Mouse (Mus musculus): Measurements from ENCODE around the gene Rps18.
"Not testable (repeated sequence)": the region's sequence is repeated elsewhere in the genome, so short reads cannot be mapped to it uniquely, and the experiment has no call there.

Rps18 gene

DNA sequence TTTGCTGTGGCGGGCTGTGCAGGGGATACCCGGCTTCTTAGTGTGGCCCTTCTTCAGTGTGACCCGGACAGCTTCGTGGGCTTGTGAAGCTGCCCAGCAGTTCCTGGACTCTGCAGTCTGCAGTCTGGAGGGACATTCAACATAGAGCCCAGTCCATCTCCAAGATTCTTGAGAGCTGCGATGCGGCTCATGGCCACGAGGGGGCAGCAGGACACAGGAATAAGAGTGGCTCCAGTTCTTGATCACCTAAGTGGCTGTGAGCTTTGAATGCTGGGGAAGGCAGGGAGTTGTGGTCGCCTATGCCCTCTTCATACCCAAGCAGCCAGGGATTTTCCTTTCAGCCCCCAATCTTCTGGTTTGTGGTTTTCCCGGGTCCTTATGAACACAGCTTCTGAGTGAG, 12.7 kb upstream of the Rps18 start:
- peak; percentile 74 for DNase-seq

DNA sequence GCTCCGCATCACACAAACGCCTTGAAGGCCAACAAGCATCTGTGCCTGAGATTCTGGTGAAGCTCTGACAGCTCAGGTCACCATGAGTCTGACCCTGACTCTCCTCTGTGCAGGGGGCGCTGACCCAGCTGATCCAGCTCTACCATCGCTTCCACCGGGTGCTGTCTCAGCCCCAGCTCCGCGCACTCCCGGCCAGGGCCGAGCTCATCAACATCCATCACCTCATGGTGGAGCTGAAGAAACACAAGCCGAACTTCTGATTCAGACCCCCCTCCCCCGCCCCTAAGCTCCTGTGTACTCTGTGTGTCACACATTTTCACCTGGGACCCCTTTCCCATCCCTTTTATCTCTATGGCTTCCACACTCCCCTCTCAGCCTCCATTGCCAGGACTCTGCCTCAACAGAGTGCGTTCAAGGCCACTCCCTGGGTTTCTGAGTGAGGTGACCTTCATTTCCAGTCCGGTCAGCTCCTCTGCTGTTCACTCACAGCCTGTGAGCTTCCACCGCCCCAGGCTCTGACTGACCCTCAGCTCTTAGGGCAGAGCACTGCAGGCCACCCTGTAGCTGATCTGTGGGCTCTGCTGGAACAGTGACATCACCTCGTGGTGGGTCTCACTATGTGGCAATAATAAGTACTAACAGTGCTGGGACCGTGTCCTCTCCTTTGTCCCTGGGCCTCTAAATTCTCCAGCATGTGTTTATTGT, 10.2 kb upstream of the Rps18 start:
- DNase-seq = no peak

DNA sequence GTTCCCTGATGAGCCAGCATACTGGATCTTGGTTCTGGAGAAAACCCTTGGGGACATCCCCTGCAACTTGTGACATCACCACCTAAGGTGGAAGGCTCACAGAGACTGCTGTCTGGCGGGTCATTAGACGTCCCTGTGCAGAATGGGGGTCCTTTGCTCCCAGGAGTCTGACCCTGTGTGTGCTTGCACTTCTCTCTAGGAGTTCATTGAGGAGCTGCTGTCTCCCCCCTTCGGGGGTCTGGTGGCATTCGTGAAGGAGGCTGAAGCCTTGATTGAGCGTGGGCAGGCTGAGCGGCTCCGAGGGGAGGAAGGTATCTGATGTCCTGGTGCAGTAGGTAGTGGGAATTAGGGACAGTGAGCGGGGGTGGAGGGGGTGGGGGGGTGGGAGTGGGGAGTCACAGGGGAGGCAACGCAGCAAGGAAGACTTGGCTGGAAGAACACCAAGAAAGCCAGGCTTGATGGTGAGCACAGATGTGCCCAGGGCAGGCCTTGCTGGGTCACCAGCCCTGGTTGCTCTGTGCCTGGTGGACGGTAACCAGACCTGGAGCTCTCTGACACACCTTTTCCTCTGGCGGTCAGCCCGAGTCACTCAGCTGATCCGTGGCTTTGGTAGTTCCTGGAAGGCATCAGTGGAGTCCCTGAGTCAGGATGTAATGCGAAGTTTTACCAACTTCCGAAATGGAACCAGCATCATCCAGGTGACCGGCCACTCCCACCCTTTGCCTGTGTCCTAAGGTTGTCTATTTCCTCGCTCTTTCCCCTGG, 9.5 kb upstream of the Rps18 start:
- DNase-seq = no peak

DNA sequence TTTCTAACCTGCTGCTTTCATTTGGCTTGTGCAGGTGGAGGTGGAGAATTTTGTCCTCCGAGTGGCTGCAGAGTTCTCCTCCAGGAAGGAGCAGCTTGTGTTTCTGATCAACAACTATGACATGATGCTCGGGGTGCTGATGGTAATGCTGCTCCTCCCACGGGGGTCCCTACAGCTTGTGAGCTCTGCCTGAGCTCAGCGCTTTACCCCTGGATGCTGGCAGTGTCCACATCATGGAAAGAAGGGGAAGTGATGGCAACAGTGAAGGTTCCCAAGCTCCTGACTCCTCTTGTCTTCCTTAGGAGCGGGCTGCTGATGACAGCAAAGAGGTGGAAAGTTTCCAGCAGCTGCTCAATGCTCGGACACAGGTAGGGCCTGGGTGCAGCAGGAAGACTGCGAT, 7.1 kb upstream of the Rps18 start:
- DNase-seq = no peak

DNA sequence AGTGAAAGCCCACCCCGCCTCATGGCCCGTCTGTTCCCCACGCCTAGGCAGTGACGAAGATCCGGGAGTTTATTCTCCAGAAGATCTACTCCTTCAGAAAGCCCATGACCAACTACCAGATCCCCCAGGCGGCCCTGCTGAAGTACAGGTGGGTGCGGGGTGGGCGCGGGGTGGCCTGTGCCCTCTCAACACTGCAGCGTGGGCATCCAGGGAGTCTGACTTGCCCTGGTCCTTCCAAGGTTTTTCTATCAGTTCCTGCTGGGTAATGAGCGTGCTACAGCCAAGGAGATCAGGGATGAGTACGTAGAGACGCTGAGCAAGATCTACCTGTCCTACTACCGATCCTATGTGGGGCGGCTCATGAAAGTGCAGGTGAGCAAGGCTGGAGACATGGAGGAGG, 4.1 kb upstream of the Rps18 start:
- DNase-seq = no peak

DNA sequence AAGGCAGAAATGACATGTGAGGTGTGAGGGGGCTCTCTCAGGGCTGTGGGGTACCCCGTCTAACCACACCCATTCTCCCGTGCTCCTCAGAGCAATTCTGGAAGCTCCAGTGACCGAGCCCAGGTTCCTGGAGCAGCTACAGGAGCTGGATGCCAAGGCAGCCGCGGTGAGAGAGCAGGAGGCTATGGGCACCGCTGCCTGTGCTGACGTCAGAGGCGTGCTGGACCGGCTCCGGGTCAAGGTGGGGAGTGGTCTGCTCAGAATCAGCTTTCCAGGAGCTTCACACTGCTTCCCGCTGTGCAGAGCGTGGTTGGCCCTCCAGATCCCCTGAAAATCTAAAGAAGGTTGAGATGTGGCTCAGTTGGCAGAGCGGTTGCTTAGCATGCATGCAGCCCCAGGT, 3.3 kb upstream of the Rps18 start:
- no peak for DNase-seq

DNA sequence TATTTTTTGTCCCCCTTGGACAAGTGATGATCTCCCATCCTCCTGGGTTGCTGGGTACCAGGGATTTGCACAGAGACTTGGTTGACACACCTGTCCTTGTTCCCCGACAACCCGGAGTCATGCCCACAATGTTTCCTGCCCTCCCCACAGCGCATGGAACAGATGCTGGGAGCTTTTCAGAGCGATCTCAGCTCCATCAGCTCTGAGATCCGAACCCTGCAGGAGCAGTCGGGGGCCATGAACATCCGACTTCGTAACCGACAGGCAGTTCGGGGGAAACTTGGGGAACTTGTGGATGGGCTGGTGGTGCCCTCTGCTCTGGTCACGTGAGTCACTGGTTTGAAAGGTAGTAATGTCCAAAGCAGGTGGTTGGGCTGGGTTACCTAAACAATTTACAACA, 2.6 kb upstream of the Rps18 start:
- DNase-seq = no peak

DNA sequence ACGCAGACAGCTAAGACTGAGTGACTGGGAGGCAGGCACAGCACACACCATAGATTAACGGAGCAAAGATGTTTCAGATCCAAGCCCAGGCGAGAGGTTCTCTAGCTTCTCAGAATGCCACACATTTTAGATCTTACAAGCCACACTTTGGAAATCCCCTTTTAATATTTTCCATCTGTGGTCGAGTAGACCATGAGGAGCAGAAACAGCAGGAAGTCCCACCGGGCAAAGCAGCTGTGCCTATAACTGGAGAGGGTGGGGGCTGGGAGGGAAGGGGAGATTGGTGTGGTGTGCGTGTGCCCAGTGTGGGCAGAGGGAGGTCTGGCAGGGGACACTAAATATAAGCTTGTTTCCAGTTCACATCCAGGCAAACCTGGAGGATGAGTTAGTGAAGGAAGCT, 1.7 kb upstream of the Rps18 start:
- DNase-seq = no peak

DNA sequence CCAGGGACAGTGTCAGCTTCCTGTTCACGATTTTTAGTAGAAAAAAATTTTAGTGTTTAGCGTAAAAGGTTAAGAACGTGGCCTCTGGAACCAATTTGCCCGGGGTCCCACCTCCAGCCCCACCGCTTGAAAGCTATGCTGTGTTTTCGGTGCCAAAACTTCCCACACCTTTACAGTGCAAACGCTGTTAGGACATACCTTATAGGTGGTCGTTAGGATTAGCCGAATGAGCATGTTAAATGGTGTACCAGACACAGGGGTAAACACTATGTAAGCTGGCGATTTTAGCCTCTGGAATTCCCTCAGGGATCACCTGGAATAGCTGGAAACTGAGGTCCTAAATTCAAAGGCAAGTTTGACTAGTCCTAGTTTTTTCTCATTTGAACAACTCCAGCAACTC, 535 bp upstream of the Rps18 start:
- no peak for DNase-seq

DNA sequence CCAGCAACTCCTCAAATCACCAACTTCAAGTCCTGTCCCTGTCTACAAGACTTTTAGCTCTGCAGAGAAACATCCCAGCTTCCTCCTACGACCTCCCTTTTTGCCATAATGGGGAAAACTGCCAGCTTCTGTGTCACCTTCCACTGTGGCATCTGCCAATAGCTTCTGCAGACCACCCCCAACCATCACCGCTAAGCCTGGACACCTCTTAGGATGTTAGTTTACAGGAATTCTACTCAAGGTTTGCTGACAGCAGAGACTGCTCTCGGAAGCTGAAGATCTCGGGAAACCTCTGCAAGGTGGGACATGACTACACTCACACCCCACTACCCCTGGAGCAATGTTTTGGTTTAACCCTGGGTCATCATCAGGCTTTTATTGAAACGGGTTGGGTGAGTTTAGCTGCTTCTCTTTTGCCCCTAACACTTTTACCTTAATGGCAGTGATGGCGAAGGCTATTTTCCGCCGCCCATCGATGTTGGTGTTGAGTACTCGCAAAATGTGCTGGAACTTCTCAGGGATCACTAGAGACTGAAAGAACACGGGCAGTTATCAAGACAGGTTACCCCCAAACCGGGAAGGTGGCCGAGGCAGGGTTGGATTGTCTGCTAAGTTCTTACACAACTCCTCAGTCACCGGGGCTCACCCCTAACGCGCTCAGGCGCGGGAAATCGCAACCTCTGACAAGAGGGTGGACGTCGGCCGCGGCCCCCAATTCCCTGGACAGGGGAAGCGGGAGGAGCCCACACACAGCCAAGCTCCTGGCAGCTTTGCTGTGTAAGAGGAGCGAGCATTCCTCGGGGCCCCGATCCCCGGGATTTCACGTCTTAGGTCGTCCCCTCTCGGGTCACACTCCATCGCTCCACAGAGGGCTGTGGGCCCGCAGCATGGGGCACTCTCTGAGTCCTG, 901 bp downstream of the Rps18 start:
- DNase-seq = no peak

DNA sequence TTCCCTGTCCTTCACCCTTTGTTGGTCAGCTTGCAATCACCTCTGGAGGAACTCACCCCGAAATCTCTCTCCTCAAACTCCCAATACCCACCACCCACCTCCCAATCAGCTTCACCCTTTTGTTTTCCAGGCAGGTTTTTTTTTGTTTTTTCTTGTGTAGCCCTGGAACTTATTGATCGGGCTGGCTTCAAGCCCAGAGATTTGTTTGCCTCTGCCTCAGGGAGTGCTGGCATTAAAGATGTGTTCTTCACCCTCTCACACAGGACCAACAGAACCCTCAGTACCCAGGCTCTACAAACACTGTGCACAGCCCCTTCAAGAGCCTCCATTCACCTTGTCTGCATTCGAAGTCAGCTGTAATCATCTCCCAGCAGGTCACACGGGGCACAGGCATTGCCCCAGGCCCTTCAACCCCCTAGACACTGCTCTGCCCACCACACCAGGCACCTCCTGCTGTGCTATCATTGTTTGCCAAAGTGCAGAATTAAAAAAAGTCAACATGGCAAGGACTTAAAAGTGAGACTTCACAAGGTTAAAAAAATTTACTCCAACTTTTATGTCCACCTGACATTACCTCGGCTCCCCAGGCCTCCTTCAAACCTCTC, 1.7 kb downstream of the Rps18 start:
- DNase-seq = no peak

DNA sequence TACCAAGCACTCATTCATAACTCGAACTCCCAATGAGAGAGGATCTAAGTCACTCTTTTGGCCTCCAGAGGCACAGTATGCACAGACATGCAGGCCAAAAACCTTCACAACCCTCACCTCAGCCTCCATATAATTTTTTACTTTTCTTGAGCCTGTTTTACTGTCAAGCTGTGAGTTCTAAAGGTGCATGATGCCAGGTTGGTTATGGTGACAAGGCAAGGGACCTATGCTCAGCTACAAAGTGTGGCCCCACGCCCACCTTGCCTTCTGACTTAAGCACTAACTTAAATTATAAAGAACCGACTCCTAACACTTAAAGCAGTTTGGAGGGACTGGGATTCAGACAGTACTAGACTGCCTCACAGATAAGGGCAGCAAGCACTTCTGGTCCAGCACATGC, 2.5 kb downstream of the Rps18 start:
- DNase-seq = no peak

DNA sequence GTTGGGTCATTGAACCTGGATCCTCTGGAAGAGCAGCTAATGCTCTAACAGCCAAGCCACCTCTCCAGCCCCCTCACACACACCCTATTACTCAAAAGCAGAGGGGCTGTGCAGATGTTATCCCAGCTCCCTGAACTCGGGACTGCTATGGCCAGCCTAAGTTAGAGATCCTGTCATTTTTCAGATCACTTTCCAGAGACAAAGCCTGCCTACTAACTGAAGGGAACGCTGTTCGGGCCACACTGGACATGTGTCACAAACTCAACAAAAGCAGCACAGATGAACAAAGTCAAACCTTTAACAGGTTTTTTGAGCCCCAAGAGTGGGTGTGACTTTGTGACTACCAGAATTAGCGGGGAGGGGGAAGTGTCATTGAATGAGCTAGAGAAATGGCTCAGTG, 2.9 kb downstream of the Rps18 start:
- DNase-seq = no peak

DNA sequence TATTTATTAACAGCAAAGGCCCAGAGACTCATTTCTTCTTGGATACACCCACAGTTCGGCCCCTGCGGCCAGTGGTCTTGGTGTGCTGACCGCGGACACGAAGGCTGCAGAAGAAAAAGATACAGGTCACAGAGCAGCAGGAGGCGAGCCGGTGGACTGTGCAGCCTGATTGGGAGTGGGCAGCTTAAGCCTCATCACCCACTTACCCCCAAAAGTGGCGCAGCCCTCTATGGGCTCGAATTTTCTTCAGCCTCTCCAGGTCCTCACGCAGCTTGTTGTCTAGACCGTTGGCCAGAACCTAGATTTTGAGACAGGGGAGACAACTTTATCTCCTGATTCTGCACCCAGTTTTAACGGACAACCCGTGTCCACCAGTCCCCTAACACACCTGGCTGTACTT, 3.8 kb downstream of the Rps18 start:
- not testable (repeated sequence) for DNase-seq

DNA sequence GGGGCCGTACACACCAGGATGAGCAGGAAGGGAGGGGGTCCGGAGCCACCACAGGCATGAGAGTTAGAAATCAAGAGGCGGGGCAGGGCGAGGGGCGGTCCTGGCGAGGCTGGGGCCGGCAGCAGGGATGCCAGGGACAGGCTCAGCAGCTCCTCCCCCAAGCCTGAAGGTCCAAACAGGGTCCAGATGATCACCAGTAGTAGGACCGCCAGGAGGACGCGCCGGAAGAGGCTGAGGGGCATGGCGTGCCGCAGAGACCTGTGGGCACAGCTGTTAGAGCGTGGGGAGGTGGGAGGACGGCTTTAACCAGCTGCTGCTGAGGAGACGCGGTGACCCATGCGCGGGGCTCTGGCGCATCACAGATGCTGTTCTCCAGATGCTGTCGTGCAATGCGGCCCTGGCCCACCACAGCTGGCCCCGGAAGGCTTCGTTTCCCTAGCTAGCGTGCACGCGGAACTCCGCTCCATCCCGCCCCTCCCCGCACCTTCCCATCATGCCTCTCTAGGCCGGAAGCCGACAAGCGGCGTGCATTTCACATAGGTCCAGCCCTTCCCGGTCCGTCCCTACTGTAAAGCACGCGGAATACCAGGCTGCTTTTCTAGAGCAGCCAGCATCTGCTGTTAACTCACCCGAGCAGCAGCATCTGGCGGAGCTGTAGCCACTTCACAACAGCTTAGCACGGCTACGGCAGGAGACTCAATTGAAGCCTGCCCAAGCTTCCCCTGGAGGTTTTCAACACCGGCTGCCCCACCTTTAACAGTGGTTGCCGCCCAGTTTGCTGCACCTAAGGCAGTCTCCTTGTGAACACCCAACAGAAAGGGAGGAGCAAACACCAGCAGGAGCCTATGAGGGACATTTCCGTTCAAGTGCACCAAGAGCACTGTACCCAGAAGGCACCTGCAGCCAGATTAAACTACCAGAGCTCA, 4.5 kb downstream of the Rps18 start, which contains the start of gene B3galt4:
B3galt4 (minus strand) TSS at position 468 of the 926 bp plus-strand sequence.
- DNase-seq = peak; percentile 54

DNA sequence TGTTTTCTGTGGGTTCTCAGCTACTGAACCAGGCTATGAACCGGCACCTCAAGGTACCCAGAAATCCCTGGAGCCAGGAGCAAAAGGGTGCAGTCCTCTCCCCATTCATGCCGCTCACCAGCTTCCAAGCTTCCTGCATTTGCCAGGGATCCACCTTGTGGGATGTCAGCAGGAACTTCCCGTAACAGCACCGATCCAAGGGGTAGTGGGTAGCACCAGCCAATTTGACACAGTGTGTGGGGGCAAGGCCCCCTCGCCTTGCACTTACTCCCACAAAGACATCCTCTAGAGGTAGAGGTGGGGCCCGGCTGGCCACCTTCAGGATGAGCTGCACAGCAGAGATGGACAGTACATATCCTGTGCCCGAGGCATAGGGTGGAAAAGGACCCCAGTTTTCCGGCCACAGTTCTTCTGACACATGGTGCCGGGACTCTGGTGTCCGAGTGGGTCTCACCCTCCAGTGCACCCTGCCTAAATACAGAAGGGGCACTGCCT, 5.6 kb downstream of the Rps18 start:
- peak; percentile 23 for DNase-seq

DNA sequence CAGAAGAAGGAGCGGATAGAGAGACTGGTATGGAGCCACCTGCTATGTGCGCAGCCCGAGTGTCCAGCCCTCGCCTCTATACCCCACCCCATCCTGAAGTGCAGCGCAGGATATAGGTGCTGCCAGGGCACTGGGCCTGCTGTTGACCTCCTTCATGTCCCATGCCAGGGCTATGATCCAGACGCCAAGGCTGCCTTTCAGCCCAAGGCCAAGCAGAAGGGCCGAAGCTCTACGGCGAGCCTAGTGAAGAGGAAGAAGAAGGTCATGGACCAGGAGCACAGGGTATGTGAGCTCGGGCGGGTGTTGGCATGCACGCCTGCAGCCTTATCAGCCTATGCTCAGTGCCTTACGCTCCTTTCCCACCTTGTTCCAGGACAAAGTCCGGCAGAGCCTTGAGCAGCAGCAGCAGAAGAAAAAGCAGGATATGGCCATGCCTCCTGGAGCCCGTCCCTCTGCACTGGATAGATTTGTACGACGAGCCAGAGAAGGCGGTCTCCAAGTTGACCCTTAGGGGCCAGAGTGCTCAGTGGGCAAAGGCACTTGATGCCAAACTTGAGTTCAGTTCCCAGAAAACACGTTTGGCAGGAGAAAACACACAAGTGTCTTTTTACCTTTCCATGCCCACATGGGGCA, 6.8 kb downstream of the Rps18 start:
- peak; percentile 13 for DNase-seq

DNA sequence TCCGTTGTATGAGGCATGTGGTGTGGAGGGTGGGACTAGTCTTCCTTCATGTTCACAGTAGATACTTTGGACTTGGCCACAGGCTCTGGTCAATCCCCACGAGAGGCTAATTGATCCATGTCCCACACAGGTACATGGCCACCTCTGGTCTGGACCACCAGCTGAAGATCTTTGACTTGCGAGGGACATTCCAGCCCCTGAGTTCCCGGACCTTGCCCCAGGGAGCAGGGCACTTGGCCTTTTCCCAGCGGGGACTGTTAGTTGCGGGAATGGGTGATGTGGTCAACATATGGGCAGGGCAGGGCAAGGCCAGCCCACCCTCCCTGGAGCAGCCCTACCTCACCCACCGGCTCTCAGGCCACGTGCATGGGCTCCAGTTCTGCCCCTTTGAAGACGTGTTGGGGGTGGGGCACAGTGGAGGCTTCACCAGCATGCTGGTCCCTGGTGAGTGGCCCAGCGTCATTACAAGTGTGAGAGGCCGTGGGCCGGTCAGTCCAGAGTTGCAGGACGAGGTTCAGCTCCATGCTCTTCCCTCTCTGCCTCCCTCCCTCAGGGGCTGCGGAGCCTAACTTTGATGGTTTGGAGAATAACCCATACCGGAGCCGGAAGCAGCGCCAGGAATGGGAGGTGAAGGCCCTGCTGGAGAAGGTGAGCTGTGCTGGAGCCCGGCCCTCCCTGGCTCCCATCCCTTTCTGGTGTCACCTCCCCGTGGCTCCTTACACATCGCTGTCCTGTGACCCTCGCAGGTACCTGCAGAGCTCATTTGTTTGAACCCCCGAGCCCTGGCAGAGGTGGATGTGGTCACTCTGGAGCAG, 7.5 kb downstream of the Rps18 start:
- peak; percentile 21 for DNase-seq

DNA sequence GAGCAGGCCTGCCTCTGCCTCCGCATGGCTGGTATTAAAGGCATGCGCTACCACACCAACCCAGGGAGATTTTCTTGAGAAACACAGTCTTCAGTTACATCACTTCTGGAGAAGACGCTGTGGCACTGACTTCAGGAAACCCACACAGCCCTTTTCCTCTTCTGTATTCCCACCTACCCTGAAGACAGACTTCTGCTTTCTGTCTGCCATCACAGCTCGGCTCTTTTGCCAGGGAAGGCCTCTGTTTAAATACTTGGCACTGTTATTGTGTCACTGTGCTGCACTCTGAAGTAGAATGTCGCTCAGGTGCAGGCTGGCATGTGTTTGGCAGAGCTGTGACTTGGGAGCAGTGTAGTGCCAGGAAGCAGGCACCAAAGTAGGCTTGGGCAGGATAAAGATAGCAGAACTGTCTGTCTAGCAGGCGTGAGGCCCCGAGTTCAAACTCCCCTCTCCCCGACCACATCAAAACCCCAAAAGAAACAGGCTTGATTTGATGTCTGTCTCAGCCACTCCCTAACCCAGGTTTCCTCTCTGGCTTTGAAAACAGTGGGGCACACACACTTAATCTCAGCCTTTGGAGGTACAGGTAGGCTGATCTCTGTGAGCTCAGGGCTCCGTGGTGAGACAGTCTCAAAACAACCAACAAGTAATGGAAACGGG, 8.2 kb downstream of the Rps18 start:
- DNase-seq = no peak

DNA sequence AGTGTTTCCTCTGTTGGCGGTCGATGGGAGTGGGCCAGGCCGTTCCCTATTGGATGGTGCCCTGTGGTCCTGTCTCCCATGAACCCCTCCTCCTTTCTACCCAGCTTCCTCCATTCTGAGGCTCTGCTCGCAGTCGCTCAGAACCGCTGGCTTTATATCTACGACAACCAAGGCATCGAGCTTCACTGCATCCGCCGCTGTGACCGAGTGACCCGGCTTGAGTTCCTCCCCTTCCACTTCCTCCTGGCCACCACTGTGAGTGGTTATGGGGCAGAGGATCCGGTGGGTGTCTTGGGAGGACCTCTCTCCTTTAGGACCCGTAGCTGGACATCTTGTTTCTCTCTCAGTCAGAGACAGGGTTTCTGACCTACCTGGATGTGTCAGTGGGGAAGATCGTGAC, 12.3 kb downstream of the Rps18 start:
- no peak for DNase-seq
